Mouse (Mus musculus): ENCODE results near the gene Sulf2.
"Not testable (repeated sequence)": the region's sequence is repeated elsewhere in the genome, so short reads cannot be mapped to it uniquely, and the experiment has no call there.

The Sulf2 gene

DNA sequence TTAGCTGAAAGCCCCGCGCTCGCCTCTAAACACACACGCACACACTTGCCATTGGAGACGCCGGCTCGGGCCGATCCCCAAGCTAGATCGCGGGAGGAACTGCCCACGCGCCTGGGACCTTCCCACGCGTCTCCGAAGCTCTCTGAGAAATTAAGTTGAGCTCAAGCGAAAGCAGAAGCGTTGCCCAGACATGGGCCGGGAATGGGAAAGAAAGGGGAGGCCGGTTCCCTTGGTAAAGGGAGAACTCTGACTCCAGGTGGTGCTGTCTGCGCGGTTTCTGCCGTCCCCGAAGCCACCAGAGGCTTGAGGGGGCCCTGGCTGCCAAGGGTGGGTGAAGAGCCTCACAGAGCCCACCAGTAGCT is at the start of gene Sulf2:
Gene Sulf2, minus strand, starts transcription at position 210 of the 362 bp plus-strand sequence.
- peak; percentile 69 for DNase-seq

DNA sequence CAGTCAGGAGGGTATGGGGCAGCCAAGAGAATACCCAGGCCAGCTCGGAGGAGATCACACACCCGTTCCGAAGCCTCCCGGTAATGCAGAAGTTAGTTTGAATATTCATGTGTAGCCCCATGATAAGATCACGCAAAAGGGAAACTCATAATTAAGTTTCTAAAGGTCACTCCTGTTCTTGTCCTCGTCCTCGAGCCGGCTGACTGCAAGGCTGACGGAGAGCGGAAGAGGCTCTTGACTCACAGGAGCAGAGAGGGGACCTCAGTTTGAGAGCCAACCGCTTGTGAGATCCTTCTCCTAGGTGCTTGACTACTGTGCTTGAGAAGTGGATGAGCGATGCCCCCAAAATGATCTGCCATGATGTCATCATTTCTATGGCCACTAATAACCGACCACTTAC is 48.7 kb upstream of the Sulf2 start:
- DNase-seq = no peak

DNA sequence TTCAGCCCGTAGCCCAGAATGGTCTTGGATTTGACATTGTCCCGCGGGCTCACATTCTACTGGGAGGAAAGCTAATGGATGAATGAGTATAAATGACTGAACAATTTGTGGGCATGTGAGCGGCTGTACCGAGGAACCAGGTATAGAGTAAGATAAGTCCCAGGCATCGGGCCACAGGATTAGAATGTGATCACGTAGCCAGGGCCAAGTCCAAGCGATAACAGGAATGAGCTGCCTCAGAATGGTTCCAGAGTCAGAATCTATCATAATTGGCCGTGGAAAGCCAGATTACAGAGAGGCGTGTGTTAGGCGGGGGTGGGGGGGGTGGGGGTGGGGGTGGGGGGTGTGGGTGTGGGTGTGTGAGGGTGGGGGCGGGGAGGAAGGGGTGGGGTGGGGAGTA is 48.2 kb upstream of the Sulf2 start:
- no peak for DNase-seq

DNA sequence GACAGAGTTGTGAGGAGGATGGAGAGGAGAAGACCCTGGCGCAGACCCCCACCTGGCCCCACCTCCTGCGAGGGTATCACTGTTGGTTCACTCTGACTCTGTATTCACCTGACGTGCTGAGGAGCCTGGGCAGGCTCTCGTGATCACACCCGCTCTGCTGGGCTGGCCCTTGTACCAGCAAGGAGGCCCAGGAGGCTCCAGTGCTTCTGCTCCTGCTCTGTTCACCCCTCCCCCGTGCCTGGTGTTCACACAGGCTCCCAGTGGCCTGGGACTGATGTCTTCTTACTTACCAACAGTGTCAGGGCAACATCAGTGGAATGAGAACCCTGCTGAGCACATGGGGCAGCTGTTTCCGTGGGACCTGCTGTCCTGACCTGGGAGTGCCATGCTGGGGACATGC is 42.5 kb upstream of the Sulf2 start:
- no peak for DNase-seq

DNA sequence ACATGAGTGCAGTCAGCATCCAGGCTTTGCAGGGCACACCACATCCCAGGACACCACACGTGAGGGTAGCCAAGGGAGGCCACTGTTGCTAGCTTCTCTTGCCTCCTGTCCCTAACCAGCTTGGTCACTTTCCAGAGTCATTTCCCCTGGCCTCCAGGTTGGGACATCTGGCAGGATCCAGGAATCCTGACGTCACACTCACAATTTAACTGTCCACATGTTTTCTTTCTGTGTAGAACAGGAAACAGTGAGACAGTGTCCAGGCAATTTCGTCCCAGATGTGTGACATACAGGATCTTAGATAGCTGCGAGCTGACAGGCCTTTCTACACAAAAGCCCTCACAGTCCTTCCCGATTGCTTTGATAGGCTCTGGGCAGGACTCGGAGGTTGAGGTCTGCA is 41.6 kb upstream of the Sulf2 start:
- DNase-seq = peak; percentile 24

DNA sequence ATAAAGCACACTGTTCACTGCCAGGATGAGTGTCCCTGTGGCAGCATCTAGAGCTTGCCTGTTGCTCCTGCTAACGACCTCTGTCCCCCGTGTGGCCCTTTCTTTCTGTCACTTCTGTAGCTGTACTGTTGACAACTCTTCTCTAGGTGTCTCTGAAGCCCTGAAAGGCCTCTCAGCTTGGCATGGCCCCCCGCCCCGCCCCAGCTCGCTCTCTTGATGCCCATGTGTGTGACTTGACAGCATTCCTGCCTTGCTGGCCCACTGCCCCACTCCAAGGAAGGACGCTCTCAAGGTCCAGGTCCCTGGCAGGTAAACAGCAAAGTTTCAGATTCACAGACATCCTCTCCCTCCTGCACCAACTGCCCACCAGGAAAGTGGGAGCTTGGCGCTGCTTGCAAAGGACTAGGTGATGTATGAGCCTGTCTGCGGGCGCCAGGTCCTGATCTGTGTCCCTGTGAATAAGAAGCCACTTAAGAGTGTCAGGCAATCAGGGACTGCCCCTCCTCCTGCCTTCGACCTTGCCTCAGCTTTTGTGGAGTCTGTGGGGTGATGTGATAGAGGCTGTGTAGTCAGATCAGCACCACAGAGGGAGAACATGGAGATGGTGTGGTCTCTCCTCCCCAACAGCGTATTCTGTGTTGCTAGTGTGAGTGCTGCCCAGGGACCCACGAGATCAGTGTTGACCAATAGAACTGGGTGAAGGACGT is 40.8 kb upstream of the Sulf2 start:
- no peak for DNase-seq

DNA sequence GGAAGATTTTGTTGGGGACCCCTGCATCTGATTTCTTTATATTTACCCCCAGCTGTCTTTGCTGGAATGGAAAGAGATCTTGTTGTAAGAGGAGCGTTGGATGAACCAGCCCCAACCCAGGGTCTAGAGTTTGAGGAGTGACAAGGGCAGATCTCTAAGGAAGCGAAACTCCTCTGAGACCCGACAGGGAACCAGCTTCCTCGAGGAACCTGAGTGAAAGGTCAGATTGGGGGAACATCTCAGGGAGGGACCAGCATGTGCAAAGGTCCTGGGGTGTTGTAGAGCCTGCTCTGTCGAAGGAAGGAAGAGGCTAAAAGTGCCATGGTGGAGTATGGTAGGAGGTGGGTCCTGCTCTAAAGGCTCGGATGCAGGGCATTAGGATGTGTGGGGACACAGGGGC is 39.6 kb upstream of the Sulf2 start:
- DNase-seq = no peak

DNA sequence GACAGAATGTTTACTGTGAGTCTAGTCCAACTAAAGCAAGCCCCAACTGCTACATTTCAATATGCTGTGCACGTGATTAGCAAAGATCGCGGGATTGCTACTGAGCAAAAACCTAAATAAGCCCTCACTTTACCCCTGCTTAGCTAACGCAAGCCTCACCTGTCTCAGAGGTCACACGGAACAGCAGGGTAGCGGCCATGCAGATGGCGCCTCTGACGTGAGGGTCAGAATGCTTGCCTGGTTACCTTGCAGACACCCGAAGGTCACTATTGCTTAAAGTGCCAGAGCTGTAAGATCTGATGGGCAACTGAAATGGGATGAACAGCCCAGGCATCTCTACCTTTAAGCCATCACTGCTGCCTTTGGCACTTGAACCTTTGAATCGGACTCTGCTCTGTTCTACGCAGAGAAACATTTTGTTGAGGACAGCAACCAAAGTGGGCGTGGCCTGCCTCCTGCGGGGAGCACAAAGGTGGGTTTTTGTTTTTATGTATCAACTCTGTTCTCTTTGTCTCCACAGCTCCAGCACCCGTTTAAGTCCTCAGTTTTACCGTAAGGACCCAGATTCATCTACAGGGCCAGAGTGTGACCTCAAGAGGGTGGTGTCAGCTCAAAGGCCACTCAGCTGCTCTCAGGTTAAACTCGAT is 38.8 kb upstream of the Sulf2 start:
- peak; percentile 85 for DNase-seq

DNA sequence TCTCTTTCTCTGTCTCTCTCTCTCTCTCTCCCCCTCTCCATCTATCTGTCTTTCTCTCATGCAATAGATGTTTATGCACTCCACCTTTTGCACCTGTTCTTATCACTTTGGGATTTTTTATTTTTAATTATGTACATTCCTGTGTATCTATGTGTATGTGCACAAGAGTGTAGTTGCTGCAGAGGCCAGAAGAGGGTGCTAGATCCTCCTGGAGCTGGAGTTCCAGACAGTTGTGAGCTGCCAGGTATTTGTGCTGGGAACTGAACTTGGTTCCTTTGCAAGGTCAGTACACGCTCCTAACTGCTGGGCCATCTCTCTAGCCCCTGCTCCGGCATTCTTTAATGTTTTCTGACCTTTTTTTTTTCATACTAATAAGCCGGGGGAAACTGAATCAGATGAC is 38.0 kb upstream of the Sulf2 start:
- DNase-seq = no peak

DNA sequence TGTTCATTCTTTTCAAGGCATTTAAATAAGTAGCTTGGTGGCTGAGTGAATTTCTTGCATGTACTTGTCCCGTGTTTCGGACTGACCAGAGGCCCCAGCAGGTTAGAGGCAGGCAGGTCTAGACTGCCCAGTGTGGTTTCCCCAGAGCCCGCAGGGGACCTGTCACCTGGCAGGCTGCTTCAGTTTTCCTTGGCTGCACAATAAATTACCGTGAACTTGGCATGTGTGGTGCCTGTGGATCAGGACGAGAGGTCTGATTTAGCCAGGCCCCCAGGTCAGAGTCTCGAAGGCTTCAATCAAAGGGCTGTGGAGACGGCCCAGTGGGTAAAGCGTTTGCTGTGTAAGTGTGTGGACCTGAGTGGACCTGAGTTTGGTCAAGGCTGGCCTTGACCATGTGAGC is 35.4 kb upstream of the Sulf2 start:
- DNase-seq = peak; percentile 91

DNA sequence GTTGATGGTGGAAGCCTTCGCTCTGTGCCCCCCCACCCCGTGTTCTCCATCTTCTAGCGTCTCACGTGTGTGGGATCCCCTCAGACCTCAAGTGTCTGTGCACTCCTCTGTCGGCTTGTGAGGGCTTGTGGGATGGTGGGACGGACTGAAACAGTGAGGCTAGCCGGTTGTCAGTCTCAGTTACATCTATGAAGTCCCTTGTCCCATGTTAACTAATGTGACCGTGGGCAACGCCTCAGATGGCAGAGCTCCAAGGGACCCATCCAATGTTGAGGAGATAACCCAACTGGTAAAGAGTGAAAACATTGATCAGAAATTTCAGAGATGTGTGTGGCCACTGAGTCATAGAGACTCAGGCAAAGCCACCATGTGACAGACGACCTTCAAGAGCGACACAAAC is 33.7 kb upstream of the Sulf2 start:
- DNase-seq = no peak

DNA sequence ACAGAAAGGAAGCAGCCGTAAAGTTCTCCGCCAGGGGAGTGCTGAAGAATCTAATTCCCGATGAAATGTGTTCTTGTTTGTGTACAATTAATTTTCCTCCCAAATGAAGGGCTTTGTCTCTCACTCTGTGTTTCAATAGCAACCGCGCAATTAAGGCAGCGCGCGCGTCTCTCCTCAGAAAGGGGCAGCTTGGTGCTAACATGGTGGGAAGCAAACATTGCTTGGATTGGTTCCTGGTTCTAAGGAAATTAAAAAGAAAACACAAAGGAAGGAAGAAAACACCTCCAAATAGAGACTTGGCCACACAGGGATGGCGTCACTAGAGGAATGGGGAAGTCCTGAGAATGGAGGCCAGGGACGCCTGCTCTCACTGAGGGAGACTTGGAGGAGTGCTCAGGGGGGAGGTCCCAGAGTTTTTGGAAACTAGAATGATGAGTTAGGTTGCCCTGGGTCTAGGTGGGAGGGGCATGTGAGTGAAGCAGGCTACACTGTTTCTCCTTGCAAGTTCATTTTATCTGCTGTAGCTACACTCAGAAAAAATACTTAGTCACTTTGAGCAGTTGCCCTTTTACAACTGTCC is 32.5 kb upstream of the Sulf2 start:
- DNase-seq = not testable (repeated sequence)

DNA sequence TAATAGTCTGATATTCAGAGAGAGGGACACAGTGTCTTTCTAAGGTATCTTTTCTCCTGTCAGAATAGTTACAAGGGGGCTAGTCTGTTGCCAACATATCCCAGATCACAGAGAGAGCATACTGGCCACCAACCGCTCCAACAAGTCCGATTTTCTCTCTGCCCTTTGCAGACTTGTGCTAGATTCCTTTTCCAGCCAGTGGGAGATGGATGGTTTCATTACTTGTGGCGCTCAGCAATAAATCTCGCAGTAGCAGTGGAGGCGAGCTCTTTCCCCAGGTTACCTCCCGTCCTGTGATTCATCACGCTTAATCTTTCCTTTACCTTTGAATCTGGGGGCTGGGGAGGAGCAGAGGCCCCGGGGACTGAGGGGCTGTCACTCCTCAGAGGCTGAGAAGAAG is 31.9 kb upstream of the Sulf2 start:
- not testable (repeated sequence) for DNase-seq

DNA sequence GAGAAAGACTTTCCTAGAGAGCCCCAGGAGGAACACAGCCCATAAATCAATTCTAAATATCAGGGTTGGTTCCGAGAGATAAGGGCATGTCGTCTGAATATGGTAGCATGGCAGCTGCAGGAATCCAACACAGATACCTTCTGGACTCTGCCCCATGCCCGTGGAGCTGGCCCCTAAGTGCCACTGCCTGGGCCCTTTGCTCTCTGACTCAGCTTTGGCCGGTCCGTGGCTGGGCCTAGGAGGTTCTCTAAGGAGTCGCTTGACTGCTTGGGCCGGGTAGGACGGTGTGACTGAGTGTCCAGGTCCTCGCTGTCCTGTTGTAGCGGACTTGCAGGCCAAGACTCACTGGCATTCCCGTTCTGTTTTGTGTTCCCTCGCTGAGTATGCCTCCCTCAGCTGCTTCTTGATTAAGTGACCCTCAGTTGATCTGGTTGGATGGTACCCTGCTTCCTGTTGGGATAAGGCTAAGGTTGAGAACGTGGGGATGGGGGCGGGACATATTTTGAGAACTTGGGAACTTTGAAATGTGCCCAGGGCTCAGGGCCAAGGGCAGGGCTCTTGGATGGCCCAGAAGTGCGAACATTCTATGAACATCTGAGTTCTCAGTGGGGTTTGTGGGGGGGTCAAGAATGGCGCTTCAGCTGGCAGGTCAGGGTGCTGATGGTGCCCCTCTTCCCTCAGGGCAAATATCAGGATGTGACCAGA is 30.9 kb upstream of the Sulf2 start:
- peak; percentile 68 for DNase-seq

DNA sequence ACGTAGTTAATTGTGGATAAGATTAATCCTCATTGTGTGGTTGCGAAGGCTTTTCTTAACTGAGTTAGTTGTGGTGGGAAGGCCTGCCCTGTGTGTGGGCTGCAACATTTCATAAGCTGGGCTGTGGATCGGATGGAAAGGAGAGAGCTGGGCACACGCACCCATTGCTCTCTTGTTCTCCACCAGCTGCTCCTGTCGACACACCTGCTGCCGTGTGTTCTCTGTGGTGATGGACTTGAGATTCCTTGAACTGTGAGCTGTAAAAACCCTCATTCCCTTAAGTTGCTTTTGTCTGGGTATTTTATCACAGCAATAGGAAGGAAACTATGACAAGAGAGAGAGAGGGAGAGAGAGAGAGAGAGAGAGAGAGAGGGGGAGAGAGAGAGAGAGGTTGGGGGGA is 30.3 kb upstream of the Sulf2 start:
- no peak for DNase-seq

DNA sequence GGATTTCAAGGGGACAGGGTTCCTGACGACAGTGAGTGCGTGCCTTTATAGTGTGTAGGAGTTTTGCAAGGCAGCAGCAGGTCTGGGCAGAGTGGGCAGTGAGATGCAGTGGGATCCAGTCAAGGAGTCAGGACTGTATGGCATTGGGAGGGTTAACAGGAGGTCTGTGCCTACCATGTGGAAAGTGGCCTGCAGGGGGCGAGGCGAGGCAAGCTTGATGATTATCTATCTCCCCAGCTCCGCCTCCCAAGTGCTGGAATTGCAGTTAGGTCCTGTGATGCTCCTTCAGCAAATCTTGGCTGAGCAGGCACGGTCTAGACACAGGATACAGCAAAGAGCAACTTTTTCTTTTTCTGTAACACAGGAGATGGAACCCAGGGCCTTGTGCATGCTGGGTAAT is 29.0 kb upstream of the Sulf2 start:
- no peak for DNase-seq

DNA sequence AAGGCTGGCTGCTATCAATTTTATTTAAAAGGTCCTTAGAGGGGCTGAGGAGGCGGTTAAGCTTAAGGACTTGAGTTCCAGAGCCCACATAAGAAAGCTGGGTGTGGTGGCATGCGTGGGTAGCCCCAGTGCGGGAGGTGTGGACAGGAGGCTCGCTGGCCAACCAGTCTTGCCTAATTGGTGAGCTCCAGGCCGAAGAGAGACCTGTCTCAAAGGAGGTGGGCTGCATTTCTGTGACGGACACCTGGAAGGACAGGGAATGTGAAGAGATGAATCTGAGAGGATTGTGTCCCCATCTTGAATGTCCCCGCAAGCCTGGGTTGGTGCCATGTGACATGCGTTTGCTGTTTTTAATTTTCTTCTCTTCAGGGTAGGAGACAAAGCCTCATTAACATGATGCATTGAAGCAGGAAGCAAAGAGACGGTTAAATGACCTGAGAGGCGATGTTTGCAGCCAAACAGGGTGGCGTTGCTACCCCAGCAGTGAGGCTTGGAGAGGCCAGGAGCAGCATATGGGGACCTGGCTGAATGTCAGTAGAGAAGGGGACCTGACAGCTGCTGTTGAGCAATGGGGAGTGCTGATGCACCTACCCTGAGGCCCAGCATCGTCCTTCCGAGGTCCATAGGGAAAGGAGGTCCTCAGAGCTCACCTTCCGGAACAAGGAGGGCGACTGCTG is 26.7 kb upstream of the Sulf2 start:
- no peak for DNase-seq

DNA sequence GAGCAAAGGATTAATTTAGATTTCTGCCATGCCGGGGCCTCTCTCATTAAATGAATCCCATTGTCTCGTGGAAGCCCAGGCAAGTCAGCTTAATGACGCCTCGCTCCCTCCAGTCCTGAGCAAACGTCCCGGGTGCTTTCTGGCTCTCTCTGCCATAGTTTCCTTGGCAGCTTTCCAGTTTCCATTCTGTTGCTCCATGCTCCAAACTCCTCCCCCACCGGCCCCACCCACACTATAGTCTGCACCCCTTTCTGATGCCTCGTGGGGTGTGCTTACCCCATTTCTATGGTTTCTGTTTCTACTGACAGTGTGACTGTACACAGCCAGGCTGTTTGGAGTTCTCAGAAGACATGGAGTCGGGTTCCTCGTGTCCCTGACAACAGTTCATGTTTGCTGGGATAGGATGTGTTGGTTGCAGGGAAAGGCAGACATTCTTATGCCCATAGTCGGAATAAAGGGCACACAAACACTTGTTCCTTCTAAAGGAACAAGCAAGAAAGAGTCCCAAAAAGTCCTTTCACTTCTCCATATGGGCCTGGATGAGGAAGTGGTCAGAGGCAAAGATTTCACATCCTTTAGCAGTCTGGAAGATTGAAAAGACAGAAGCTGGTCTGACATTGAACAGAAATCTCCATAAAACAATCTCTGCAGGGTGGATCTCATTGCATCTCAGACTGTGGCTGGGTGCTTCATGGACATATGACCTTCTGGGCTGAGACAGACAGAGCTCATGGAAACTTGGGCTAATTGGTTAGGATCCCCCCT is 25.5 kb upstream of the Sulf2 start:
- peak; percentile 49 for DNase-seq

DNA sequence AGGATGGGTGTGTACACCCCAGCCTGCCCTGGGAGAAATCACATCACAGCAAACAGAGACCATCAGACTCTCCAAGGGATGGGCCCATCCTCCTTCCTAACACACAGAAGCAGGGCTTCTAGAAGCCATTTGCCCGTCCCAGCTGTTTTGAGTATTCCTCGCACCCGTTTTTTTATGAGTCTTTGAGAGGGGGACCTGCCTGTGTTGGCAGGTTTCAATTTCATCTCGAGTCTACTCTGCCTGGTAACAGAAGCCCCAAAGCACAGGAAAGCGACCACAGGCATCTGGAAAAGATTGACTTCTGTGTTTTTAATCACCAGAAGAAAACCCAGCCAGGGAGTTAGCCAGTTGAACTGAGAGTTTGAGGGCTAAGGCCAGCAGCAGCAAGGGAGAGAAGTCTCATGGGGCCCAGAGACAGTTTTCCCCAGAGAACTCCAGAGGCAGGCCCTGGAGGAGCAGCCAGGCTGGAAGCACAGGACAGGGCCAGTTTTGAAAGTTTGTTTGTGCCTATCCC is 24.7 kb upstream of the Sulf2 start:
- no peak for DNase-seq

DNA sequence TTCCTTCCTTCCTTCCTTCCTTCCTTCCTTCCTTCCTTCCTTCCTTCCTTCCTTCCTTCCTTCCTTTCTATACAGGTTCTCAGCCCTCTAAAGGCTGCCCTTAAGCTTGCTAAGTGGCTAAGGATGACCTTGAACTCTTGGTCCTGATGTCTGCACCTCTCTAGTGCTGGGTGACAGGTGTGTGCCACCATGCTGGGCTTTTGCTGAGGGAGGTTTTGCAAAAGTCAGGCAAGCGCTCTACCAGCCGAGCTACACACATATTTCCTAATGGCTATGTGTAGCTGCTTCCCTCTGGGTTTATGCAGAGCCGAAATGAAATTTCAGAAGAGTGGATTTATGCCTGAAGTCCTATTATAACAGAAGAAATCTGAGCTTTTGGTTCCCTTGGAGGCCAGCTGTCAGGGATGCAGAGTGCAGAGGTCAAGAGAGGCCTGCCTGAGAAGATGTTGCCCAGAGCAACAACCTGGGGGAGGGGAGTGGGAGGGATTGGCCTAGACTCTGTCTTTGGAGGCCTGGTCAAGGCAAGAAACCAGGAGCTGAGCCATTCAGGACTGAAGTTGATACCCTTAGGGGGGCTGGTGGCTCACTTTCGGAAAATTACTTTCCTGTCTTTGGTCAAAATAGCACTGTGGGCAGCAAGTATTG is 24.1 kb upstream of the Sulf2 start:
- DNase-seq = no peak

DNA sequence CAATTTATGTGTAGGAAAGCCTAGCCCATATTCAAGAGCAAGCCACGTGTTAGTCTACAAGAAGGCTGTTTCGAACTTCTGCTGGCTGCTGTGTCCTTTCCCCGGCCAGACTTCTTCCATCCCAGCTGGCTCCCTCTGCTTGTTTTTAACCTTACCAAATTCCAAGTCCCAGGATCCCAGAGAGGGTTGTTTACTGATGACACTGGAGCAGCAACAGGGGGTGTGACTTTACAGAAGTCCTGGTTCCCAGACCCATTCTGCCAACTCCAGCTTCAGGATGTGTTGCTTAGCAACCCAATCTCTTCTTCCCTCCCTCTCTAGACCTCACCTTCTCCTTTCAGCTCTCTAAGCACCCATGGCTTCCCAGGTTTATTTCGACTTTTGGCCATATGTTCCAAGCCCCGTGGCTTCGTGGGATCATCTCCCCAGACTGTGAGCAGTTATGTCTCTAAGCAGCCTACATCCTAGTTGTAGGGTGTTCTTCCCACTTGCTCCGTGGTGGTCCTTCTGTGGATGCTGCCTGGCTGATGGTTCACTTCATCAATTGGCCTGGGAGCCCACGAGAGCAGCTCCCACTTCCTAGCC is 20.2 kb upstream of the Sulf2 start:
- no peak for DNase-seq

Data from kidney, adult 11 months (tissue).